Mouse (Mus musculus): ENCODE measurements around the gene Xbp1.
"Not testable (repeated sequence)": the region's sequence is repeated elsewhere in the genome, so short reads cannot be mapped to it uniquely, and the experiment has no call there.

GRCm38 (mm10) chr11:5510686-5511085 is 9.8 kb upstream of the Xbp1 start:
- TF ChIP-seq CTCF (conservative IDR thresholded peaks at IDR 0.05 in 1 of 2, IDR thresholded peaks at IDR 0.05 in 1 of 2; ENCODE audit: low read depth in 2 of 2, low read length in 2 of 2); JUND (conservative IDR thresholded peaks at IDR 0.05; ENCODE audit: low read depth, low read length); EP300 (IDR thresholded peaks at IDR 0.05; ENCODE audit: low read length): not testable (repeated sequence)
